Mouse (Mus musculus) G1E (cell line): ENCODE results near the gene Rapgef5. TPM values are rescaled to one million over a fixed set of nuclear protein-coding genes. Genes with fewer than 3 reads are reported as not detected.

Source experiments
- ATAC-seq: 2 replicates; pipeline ENCODE4 v1.8.0; 2016; ENCODE audit warnings: mild to moderate bottlenecking; ENCODE audit not compliant: insufficient number of reproducible peaks, poor library complexity, low FRiP score, severe bottlenecking; ENCODE audit errors: extremely low read depth
- DNase-seq: peaks from one replicate; pipeline ENCODE4 v3.0.0; 2012; ENCODE audit warnings: low spot score
- H3K27me3 ChIP-seq: 2 replicates; pipeline ENCODE4 v1.6.1; 2012; ENCODE audit warnings: mild to moderate bottlenecking, low read length, inconsistent platforms; ENCODE audit not compliant: insufficient read depth
- H3K36me3 ChIP-seq: replicated peaks from 2 replicates; pipeline ENCODE3; 2012; ENCODE audit warnings: mild to moderate bottlenecking, inconsistent platforms
- H3K4me1 ChIP-seq: 2 replicates; pipeline ENCODE4 v1.6.1; 2012; ENCODE audit warnings: low read depth, low read length, inconsistent platforms, mixed read lengths; ENCODE audit not compliant: insufficient read depth
- H3K4me3 ChIP-seq: 2 replicates; pipeline ENCODE4 v1.5.1; 2012; ENCODE audit warnings: low read depth, mild to moderate bottlenecking, inconsistent platforms, low read length, moderate library complexity, mixed read lengths
- H3K9me3 ChIP-seq: replicated peaks from 2 replicates; pipeline ENCODE4 v1.6.1; 2012; ENCODE audit warnings: inconsistent platforms
- CTCF ChIP-seq: IDR thresholded peaks from 2 replicates; pipeline ENCODE4 v1.5.1; 2012; ENCODE audit warnings: low read depth, low read length, inconsistent platforms, mixed read lengths
- GATA1 ChIP-seq: IDR thresholded peaks from 2 replicates; pipeline ENCODE4 v1.6.1; 2012; ENCODE audit warnings: borderline replicate concordance, low read length, inconsistent platforms, mixed read lengths
- GATA2 ChIP-seq: IDR thresholded peaks from 2 replicates; pipeline ENCODE4 v1.6.1; 2012; ENCODE audit warnings: low read depth, low read length, inconsistent platforms, borderline replicate concordance
- POLR2AphosphoS5 ChIP-seq: IDR thresholded peaks from 2 replicates; pipeline ENCODE4 v1.6.1; 2012; ENCODE audit warnings: low read depth, low read length, inconsistent platforms; ENCODE audit not compliant: insufficient replicate concordance
- TAL1 ChIP-seq: conservative IDR thresholded peaks from 2 replicates; pipeline ENCODE4 v1.6.1; 2012; ENCODE audit warnings: low read depth, low read length, inconsistent platforms, mixed read lengths
- polyA plus RNA-seq: library from polyadenylated mRNA; stranded (reverse); fragments of >175 nt; gene quantifications from 2 replicates; pipeline ENCODE4 v1.2.3, GENCODE M21; 2012
- total RNA-seq, 2 experiments: library from RNA; stranded (forward) in 1 of 2; stranded (reverse) in 1 of 2; fragments of 200-1000 nt in 1 of 2; fragments of >200 nt in 1 of 2; fragmentation: Nextera tagmentation in 1 of 2; gene quantifications; 2 replicates each; pipeline ENCODE4 v1.2.3; 2014 to 2017

Gene Rapgef5
- total RNA-seq (2014; fragmentation: Nextera tagmentation): not detected in 2 replicates
- 0.29 and 0.66 TPM in 2 replicates for total RNA-seq (2017)
- polyA plus RNA-seq: not detected in 2 replicates

GRCm38 (mm10) chr12:117516179-117516578, at the start of gene Rapgef5:
Rapgef5 (plus strand) TSS chr12:117516479.
- H3K27me3 ChIP-seq: no peaks in the 10 kb centered on the region
- peaks cover 68% of the 10 kb centered on the region for H3K9me3 ChIP-seq
- H3K4me1 ChIP-seq: no peaks in the 10 kb centered on the region
- DNase-seq (no peak), ATAC-seq (no peak)
- H3K36me3 ChIP-seq: no peaks in the 10 kb centered on the region
- H3K4me3 ChIP-seq: no peak within 1 kb of the TSS
- TF ChIP-seq POLR2AphosphoS5: no peak
- TF ChIP-seq CTCF: no peak
- no peak for TF ChIP-seq GATA1
- TF ChIP-seq GATA2: no peak
- TF ChIP-seq TAL1: no peak

- TF ChIP-seq TAL1 (no peak), GATA2 (no peak), GATA1 (no peak), POLR2AphosphoS5 (no peak), CTCF (no peak)
- H3K4me3 ChIP-seq: no peak overlapping the region
- no peaks in the 10 kb centered on the region for H3K27me3 ChIP-seq
- DNase-seq (no peak), ATAC-seq (no peak)
- no peaks in the 10 kb centered on the region for H3K4me1 ChIP-seq
- H3K9me3 ChIP-seq: peaks cover 34% of the 10 kb centered on the region
- H3K36me3 ChIP-seq: no peaks in the 10 kb centered on the region
Observed at GRCm38 (mm10) chr12:117468329-117468728, 48.0 kb upstream of the Rapgef5 start.

- Histone ChIP-seq H3K36me3 (no peaks in the 10 kb centered on the region), H3K4me1 (no peaks in the 10 kb centered on the region), H3K9me3 (peaks cover 55% of the 10 kb centered on the region), H3K27me3 (no peaks in the 10 kb centered on the region), H3K4me3 (no peak overlapping the region)
- TF ChIP-seq CTCF (no peak), TAL1 (no peak)
- ATAC-seq (no peak), DNase-seq (no peak)
Observed at GRCm38 (mm10) chr12:117479014-117479413, 37.3 kb upstream of the Rapgef5 start.

GRCm38 (mm10) chr12:117479680-117480079, 36.6 kb upstream of the Rapgef5 start:
- TF ChIP-seq POLR2AphosphoS5: no peak
- TF ChIP-seq GATA2: no peak
- TF ChIP-seq GATA1: no peak
- TF ChIP-seq CTCF: no peak
- TF ChIP-seq TAL1: no peak
- no peaks in the 10 kb centered on the region for H3K36me3 ChIP-seq
- no peak overlapping the region for H3K4me3 ChIP-seq
- H3K9me3 ChIP-seq: peaks cover 57% of the 10 kb centered on the region
- DNase-seq (no peak), ATAC-seq (no peak)
- H3K27me3 ChIP-seq: no peaks in the 10 kb centered on the region
- H3K4me1 ChIP-seq: no peaks in the 10 kb centered on the region

GRCm38 (mm10) chr12:117480958-117481357, 35.3 kb upstream of the Rapgef5 start:
- Histone ChIP-seq H3K9me3 (peaks cover 59% of the 10 kb centered on the region), H3K4me3 (no peak overlapping the region), H3K27me3 (no peaks in the 10 kb centered on the region), H3K4me1 (no peaks in the 10 kb centered on the region), H3K36me3 (no peaks in the 10 kb centered on the region)
- no peak for DNase-seq
- TF ChIP-seq GATA2 (no peak), TAL1 (no peak), GATA1 (no peak), CTCF (no peak), POLR2AphosphoS5 (no peak)
- no peak for ATAC-seq

- Histone ChIP-seq H3K4me1 (no peaks in the 10 kb centered on the region), H3K4me3 (no peak overlapping the region), H3K36me3 (no peaks in the 10 kb centered on the region), H3K27me3 (no peaks in the 10 kb centered on the region), H3K9me3 (peaks cover 62% of the 10 kb centered on the region)
- TF ChIP-seq TAL1 (no peak), GATA1 (no peak)
- DNase-seq (no peak), ATAC-seq (no peak)
Observed at GRCm38 (mm10) chr12:117482665-117483064, 33.6 kb upstream of the Rapgef5 start.

GRCm38 (mm10) chr12:117486118-117487057, 29.9 kb upstream of the Rapgef5 start:
- Histone ChIP-seq H3K4me1 (no peaks in the 10 kb centered on the region), H3K4me3 (no peak overlapping the region), H3K36me3 (no peaks in the 10 kb centered on the region), H3K9me3 (peaks cover 46% of the 10 kb centered on the region), H3K27me3 (no peaks in the 10 kb centered on the region)
- DNase-seq: no peak
- ATAC-seq: no peak
- TF ChIP-seq CTCF (no peak), GATA1 (no peak), GATA2 (no peak), POLR2AphosphoS5 (no peak), TAL1 (no peak)
